Mouse (Mus musculus) retina, postnatal 7 days (tissue): Measurements from ENCODE around the gene Sparc.

Experiments used
- DNase-seq: peaks from one replicate; pipeline ENCODE4 v3.0.0-alpha.2; 2012; ENCODE audit warnings: low read depth, low spot score

Gene Sparc

DNA sequence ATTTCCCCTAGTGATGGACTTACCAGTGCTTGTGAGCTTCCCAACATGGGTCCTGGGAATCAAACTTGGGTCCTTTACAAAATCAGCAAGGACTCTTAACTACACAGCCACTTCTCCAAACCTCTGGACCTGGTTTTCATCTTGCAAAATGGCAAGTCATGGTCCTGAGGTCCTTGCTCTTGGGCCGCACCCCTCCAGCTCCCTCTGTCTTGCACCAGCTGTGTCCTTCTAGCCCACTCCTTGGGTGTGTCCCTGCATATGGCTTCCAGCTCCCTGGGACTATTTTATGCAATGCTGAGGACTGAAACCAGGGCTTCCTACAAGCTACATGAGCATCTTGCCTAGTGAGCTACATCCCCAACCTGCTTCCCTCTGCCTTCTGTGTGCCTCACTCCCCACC, at the start of gene Sparc:
Gene Sparc, minus strand, starts transcription at position 206 of the 400 bp plus-strand sequence.
- DNase-seq, result no peak

DNA sequence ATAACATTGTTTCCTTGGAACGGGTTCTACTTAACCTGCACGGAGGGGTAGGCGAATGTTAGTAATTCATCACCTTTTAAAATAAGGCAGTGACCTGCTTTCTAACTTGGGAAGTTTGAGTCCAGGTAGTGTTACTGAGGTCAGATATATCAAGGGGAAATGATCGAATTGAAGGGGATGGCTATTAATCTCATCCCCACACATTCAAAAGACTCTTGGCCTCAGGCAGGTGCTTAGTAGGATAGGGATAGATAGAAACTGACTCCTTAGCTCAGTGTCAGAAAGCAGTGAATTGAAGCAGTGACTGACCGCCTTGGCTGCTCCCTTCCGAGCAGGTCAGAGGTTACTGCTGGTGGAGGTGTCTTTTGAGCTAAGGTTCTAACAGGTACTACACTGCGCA, 48.5 kb upstream of the Sparc start:
- DNase-seq, result no peak

DNA sequence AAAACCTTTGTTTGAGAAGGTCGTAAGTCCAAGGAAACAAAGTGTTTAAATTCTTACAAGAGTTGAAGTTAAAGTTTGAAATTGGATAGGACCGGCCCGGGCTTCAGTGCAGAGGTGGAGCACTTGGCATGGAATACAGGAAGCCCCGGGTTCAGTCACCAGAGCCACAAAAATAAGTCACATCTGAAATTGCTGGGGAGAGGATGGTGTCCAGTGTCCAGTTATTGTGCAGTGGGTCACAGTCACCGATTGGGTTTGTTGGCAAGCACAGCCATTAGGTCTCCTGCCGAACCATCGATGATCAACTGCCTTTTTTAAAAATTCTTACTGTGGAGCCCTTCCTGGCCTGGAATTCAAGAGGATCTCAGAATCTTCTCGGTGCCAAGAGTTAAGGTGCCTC, 47.8 kb upstream of the Sparc start:
- no peak for DNase-seq

DNA sequence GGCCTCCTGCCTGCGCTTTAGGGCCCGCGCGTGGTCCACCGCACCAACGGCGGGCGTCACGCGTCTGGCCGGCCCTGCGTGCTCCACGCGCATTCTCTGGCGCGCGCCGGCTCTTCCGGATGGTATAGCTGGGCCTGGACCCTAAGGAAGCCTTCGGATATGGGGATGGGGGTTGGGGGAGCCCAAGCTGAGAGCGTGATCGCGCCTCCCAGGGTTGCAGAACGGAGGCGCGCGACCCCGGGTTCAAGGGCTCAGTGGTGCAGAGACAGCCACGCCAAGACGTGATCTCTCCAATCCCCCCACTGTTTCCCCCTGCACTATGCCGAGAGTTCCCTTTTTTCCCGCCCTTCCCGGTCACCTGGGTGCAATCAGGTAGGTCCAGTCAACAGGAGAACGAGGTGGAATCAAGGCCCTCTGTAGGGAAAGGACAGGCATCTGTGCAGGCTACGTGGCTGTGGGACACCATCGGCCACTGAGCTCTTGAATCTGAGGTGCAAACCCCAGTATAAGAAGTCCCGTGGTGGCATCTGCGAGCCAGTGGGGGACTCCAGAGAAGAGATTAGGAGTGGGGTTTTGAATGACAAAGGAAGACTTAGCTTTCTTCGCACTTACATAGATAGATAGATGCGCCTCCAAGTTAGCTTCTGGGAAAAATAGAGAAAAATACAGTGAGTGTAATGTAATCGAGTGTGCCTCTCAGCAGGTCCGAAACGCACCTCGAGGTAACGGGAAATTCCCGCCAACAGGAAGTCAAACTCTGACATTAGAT, 47.1 kb upstream of the Sparc start:
- no peak for DNase-seq

DNA sequence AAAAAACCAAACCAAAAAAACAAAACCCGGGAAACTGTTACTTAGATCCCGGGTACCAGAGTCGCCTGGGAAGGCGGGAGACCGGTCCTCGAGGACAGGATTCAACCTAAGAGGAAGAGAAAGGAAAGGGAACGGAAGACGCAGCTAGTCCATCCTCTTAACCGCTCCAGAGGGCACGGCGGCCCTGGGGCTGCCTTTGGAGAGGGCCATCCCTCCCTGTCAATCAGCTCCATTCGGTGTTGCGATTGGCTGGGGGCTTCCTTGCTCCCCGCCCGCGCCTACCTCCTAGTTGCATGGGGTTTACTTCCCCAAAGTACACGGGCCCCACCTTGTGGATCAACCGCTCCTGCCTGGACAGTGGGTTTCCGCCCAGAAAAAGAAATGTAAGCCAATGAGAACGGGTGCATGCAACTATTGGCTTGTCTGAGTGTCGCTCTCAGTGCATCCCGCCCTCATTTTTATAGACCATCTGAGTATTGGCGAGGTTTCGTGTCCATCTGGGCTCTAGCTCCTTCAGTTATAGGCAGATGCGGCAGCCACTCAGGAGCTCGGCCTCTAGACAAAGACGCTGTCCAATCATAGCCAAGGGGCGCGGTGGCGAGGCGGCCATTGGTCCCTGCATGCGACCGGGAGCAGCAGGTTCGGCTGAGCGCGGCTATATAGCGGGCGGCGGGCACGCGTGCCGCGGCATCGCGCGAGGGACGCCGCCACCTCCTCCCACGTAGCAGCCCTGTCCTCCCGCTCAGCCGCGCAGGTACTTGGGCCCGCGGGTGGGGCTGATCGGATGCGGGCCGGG, 46.3 kb upstream of the Sparc start, which contains the start of gene G3bp1:
Gene G3bp1, plus strand, starts transcription at position 638 of the 796 bp plus-strand sequence.
- peak; percentile 98 for DNase-seq

DNA sequence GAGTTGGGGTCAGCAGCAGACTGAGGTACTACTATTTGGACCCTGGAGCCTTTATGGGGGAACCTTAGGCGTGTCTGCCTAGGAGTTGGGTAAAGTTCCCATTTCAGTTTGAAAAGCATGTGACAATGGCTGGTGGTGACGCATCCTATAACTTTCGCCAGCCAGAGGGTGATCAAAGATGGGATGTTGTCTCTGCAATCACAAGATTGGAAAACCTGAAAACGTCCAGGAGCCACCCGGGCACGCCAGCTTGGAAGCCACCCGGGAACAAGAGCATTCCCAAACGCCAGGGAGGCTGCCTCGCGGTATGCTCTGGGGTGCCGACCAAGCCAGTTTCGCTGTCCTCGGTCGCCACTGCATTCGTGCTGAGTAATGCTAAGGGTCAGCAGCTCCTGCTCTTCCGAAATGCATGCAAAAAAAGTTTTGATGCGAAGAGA, 45.6 kb upstream of the Sparc start:
- no peak for DNase-seq

DNA sequence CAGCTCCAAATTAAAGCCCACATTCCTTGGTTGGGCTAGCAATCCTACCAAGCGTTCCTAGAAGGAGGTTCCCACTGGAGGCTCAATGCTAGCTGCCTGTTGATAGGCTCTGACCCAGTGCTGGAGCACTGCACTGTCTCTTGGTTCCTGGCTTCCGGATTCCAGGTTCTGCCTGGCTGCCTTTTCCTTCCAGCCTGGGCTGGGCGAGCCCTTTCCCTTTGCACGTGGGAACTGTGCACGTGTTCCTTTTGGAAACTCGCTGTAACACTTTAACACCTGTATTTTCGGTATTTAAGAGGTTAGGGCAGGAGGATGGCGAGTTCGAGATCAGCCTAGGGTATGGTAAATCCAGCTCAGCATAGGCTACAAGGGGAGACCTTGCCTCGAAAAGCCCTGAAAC, 45.0 kb upstream of the Sparc start:
- DNase-seq, result no peak

DNA sequence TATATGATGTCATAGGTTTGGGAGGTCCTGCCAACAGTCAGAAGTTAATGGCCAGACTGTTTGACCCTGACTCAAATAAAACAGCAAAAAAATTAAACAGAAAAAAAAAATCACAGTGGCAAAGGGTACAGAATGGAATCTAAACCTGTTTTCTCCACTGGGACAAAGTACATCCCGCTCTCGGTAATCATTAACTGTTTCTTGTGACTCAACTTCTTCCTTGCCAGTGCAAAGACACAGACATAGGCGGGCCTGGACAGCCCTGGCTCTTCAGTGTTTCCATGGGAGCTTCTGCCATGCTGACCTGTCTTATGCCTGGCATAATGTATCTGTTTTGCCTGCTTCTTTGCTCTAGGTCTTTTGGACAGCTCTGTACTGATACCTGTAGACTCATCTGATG, 42.2 kb upstream of the Sparc start:
- DNase-seq, result no peak

DNA sequence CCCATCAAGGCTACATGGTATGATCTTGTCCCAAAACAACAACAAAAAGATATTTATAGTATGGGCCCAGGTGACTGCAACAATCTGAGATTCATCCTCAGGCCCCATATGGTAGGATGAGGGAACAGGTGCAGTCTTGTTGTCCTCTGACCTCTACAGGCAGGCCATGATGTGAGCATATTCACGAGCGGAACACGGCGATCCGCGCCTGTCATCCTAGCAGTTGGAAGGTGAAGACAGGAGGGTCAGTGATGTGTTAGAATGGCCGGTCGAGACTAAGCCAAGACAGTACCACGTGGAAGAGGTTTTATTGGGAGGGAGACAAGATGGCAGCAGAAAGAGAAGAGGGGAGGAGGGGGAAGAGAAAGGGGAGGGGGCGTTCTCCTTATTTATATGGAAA, 41.7 kb upstream of the Sparc start:
- DNase-seq, result no peak

DNA sequence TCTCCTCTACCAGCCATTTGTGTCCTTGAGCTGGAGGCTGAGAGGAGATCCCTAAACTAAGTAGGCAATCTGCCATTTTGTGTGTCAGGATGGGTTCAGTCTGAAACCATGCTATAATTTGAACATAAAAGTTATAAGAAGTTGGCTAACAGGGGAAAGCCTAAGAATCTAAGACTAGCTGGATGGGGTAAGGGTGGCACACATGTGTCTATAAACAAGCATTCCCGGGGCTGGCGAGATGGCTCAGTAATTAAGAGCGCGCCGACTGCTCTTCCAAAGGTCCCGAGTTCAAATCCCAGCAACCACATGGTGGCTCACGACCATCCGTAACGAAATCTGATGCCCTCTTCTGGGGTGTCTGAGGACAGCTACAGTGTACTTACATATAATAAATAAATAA, 39.2 kb upstream of the Sparc start:
- no peak for DNase-seq

DNA sequence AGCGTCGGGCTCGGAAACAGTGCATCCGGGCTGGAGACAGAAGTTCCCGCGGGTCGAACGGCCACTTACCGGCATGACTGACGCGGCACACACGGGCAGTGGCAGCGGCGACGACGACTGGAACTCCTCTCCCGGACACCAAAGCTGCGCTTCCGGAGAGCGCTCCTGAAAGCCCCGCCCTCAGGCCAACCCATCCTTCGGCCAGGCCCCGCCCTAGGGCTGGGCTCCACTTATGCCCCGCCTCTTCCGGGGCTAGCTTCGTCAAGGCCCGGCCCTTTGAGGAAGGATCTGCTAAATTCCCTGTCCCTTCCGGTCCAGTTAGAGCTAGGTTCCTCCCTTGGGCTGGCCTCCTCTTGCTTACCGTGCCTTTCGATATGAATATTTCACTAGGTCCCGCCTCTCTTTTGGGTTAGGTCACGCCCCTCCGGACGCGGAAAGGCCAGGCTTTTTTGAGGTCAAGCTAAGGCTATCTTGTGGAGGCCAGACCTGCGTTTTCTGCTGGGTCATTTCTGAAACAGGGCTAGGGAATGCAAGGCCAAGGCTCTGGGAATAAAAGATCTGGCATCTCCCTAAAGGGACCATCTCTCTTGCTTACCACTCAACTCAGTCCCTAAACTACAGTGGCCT, 38.1 kb upstream of the Sparc start, which contains the start of gene Atox1:
Gene Atox1, minus strand, starts transcription at position 221 of the 627 bp plus-strand sequence.
- DNase-seq, result peak; percentile 89

DNA sequence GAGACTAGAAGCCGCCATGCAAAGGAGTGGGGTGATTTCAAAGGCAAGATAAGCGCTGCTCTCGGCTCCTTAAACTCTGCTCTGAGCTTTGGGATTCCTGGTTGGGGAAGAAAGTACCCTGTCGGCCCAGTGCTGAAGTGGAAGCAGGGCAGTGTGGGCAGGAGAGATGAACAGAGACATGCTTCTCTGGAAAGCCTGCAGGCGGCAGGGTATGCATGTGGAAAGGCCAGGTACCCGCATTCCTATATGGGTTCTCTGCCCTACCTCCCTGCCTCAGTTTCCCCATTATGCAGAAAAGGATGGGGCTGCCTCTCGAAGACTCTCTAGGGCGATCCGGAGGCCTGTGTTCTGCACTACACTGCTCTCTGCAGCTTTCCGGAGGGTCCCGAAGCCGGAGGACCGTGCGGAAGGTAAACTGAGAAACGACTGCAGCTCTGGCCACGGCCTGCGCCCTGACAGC, 37.6 kb upstream of the Sparc start:
- DNase-seq, result no peak

DNA sequence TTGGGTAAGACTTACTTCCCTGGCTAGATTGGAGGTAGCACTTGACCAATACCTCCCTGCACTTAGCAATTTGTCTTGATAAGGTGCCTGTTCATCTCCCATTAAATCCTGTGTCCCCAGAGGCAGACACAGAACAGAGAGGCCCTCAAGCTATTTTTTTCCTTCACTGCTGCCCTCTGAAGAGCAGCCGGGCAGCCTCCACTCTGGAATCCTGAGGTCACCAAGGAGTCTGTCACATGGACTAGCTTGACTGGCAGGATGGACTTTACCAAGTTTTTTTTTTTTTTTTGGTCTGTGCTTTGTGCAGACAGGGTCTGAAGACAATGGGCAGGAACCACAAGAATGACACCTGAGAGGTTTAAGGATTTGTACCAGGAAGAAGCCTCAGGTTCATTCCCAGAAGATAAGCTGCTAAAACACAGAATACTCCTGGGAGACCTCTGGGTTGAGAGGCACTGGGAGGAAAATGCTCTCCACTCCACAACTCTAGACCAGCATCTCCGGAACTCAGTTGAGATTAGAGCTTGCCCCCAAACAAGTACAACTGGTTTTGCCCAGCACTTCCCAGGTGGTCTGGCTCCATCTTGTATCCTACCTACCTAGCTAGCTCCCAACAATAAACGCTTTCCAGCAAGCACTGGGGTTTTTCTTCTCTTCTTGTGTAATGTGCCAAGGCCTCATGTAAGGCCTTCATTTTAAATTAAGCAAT, 37.0 kb upstream of the Sparc start:
- DNase-seq, result no peak

DNA sequence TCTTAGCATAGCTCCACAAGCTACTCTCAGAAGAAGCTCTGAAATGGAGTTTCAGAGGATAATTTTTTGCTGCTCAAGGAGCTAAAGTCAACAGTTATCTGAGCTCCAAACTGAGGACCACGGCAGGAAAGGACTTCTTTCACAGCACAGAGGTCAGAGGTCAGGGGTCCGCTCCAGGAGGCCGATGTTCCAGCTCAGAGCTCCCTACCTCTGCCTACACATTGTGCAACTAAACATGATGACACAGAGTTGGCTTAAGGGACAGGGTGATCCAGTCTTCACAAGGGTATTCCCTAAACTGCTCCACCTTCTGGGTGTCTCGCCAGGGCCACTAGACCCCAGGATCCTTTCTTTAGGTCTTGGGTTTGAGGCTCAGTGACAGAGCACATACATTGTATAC, 35.5 kb upstream of the Sparc start:
- no peak for DNase-seq

DNA sequence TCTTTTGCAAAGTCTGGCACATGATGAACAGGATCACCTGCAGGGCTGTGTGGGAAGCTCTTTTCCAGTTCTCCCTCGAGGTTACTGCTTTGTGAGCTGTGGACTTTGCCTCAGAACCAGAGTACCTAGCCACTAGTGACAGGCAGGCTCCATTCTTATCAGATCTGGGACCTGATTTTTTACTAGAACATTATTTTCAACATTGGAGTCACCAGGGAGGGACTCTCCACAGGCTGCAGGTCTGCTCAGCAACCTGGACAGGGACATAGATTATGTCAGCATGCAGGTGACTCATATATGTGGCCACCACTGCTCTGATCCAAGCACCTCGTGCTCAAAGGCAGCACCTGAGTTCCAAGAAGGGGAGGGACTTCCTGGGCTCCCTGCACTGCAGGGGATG, 32.2 kb upstream of the Sparc start:
- no peak for DNase-seq

DNA sequence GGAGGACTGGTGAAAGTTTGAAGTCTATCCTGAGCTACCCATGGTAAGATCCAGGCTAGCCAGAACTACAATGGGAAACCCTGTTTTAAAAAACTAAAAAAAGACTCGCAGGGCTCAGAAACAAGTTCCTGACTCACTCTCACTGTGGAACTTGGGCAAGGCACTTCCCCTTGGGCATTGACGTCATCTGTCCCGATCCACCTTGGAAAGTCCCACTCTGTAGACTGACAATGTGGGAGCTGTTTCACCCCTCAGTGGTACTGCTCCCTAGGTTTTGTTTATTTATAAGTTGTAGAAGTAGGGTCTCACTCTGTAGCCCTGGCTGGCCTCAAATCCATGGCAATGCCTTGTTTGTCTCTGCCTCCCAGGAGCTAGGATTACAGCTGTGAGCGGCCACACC, 30.7 kb upstream of the Sparc start:
- no peak for DNase-seq

DNA sequence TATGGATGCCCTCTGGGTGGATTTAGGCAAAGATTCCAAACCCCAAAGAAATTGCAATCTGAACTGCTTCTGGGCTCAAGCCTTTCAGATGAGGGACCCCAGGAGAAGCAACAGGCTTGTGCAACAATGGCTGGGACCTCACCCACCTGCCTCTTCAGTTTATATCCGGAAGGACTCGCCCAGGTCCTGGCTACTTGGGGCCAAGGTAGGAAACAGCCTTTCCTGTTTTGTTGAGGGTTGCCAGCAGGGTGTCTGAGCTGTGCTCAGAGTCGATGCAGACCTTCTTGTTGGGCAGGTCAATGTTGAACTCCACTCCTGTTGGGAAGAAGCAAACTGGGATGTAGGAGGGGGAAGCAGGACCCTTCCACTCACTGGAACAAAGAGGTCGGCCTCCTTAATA, 27.3 kb upstream of the Sparc start:
- no peak for DNase-seq

DNA sequence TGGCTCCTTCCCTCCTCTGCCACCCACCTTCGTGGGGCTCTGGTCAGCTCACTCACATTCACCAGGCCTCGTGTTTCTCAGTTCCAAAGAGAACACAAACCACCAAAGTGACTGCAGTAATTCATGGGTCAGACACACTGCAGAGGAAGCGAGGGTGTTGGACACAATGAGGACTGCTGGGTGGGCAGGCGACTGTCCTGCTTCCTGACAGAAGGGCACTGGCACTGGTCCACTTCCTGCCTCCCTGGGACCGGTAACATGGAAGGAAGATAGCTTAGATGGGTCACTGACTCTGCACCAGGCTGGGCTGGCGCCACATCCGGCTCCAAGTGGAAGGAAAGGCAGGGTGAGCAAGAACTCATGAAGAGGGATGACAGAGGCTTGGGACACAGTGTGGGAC, 26.5 kb upstream of the Sparc start:
- no peak for DNase-seq

DNA sequence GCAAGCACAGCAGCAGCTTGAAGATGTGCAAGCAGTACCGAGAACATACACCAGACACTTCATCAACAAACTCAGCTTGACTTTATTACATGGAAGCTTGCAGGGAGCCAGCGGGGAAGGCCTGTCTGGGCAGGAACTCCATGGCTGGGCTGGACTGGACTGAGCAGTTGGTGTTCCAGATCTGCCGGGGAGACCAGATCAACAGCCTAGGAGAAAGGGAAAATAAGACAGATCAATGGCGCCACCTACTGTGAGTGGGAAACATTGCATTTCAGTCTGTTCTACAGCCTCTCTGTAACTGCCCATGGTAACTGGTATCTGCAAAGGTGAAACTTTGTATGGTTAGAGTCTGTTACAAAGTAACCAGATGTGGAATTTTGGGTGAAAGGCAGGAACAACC, 23.6 kb upstream of the Sparc start:
- DNase-seq, result peak; percentile 79

DNA sequence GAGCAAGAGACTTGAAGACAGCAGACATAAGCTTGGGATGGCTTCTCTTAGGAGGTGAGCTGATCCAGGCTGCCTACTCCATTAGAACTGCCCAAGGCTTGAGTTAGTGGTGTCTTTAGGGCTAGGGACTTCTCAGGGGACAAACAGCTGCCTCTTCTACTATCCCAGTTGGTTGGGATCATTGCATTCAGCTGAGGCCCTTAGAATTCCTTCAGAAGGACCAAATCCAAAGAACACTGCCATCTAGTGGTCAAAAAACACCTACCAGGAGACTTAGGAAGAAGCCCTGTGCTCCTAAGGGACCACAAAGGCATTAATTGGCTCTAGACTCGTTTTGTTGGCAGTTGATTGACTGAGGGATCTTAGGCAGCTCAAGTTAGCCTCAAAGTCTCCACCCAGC, 21.8 kb upstream of the Sparc start:
- peak; percentile 55 for DNase-seq

DNA sequence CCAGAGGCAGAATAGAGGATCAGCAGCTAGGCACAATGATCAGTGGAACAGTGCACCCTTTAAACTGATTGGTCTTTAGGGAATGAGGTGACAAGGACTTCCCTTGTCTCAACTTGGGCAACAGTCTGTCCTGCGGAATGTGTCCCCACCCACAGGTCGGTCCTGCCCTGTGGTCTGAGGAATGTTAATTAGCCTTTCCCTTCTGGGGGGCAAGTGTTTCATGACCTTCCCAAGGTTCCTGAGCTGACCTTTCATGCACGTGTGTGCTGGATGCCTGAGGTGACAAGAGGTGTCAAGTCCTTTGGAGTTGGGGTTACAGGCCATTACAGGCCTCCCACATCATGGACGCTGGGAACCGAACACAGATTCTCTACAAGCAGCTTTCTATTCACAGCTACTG, 16.7 kb upstream of the Sparc start:
- DNase-seq, result no peak

DNA sequence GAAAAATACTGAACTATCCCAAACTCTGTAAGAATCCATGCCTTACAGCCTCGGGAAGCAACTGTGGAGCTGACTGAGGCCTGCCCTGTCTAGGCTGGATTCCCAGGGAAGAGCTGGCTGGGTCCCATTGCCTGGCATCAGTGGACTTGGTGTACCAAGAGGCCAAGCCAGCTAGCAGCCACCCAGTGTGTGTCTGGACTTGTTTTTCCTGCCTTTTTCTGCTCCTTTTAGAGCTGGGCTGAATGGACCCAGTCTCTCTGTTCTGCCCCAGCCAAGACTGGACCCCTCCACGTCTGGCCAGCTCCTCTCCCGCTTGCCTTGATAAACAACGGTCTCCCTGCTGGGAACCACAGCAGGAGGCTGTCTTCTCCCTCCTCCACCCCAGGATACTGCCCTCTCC, 15.0 kb upstream of the Sparc start:
- no peak for DNase-seq
